Mouse (Mus musculus): ENCODE results near the gene Asrgl1. TPM values are rescaled to one million over a fixed set of nuclear protein-coding genes. Genes with fewer than 3 reads are reported as not detected.
A peak's percentile ranks its signal among the peaks of the same experiment; 100 is the strongest.

The Asrgl1 gene
- polyA plus RNA-seq, 1 experiment from 2014 or later: 15.0 TPM

GRCm38 (mm10) chr19:9070316-9070715, 65.1 kb downstream of the Asrgl1 start:
- H3K4me3 ChIP-seq (ENCODE audit: low read depth, low read length): no peak overlapping the region
- WGBS: 49% methylated on average over 2 of the region's 2 CpGs
- peaks cover 41% of the 10 kb centered on the region for H3K4me1 ChIP-seq (ENCODE audit: insufficient read depth)
- H3K9ac ChIP-seq: no peak overlapping the region
- H3K9me3 ChIP-seq (ENCODE audit: low read depth, low read length): no peaks in the 10 kb centered on the region
- TF ChIP-seq CTCF (IDR thresholded peaks at IDR 0.05; ENCODE audit: low read depth): no peak
- H3K4me2 ChIP-seq: peak overlapping the region; percentile 26; the same call in 1 of the 2 replicates
- ATAC-seq (ENCODE audit: insufficient read depth) (peak; percentile 33; the same call in 1 of the 2 replicates), DNase-seq (no peak)
- H3K27me3 ChIP-seq (ENCODE audit: insufficient read depth, low read length): no peaks in the 10 kb centered on the region
- peak overlapping the region; percentile 84 for H3K27ac ChIP-seq (ENCODE audit: low read depth)
- no peaks in the 10 kb centered on the region for H3K36me3 ChIP-seq (ENCODE audit: insufficient read depth)

GRCm38 (mm10) chr19:9069687-9070307, 65.6 kb downstream of the Asrgl1 start:
- H3K4me1 ChIP-seq (ENCODE audit: insufficient read depth): peaks cover 41% of the 10 kb centered on the region
- ATAC-seq (ENCODE audit: insufficient read depth): peak; percentile 52; the same call in 1 of the 2 replicates
- DNase-seq: peak; percentile 95
- H3K27ac ChIP-seq (ENCODE audit: low read depth): peak overlapping the region; percentile 84
- no peak for TF ChIP-seq CTCF (IDR thresholded peaks at IDR 0.05; ENCODE audit: low read depth)
- no peaks in the 10 kb centered on the region for H3K27me3 ChIP-seq (ENCODE audit: insufficient read depth, low read length)
- H3K4me3 ChIP-seq (ENCODE audit: low read depth, low read length): no peak overlapping the region
- H3K9ac ChIP-seq: no peak overlapping the region
- H3K36me3 ChIP-seq (ENCODE audit: insufficient read depth): no peaks in the 10 kb centered on the region
- no peak overlapping the region for H3K4me2 ChIP-seq
- WGBS: 25% methylated on average over 8 of the region's 8 CpGs
- no peaks in the 10 kb centered on the region for H3K9me3 ChIP-seq (ENCODE audit: low read depth, low read length)

GRCm38 (mm10) chr19:9067292-9067691, 68.1 kb downstream of the Asrgl1 start:
- 81% methylated on average over 5 of the region's 5 CpGs for WGBS
- Histone ChIP-seq H3K4me3 (ENCODE audit: low read depth, low read length) (no peak overlapping the region), H3K9me3 (ENCODE audit: low read depth, low read length) (no peaks in the 10 kb centered on the region), H3K36me3 (ENCODE audit: insufficient read depth) (no peaks in the 10 kb centered on the region), H3K9ac (no peak overlapping the region), H3K4me2 (no peak overlapping the region), H3K4me1 (ENCODE audit: insufficient read depth) (peaks cover 34% of the 10 kb centered on the region), H3K27ac (ENCODE audit: low read depth) (no peak overlapping the region), H3K27me3 (ENCODE audit: insufficient read depth, low read length) (no peaks in the 10 kb centered on the region)
- ATAC-seq (ENCODE audit: insufficient read depth) (no peak), DNase-seq (no peak)
- no peak for TF ChIP-seq CTCF (IDR thresholded peaks at IDR 0.05; ENCODE audit: low read depth)

DNA sequence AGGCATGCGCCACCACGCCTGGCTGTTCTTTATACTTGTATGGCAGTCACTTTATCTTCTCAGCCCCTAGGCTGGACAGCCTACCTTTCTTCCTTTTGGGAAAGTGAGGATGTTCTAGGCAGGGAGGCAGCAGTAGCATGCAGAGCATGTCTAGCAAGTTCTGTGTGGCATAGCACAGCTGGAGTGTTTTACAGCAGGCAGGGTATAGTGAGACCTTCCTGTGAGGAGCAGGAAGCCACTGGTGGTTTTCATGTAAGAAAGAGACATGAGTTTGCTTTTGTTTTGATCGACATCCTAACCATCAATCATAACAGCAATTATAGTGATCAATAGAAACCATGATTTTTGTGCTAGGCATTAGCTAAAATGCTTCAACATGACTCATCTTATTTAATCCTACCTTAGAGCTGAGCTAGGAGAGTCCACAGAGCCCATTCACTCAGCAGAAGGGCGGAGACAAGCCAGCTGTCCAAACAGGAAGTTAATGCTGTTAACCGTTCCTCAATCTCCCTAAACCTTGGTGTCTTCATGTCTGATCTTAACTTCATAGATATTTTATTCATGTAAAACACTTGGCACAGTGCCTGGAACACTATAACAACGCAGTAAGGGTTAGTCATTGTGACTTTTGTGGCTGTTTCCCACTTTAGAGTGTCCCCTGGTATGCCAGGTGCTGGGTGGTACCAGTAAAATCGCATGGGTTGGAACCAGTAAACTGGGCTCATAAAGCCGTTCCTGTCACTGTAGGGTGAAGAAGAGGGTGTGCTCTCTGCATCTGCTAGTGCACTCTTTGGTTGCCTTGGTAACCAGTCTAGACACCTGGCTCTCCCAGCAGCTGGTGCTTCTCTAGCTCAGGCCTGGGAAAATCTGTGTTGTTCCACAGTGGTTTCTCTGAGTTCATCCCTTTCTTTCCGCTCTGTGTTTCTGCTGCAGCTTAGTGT, 69.5 kb downstream of the Asrgl1 start:
- Histone ChIP-seq H3K27me3 (ENCODE audit: insufficient read depth, low read length) (no peaks in the 10 kb centered on the region), H3K36me3 (ENCODE audit: insufficient read depth) (no peaks in the 10 kb centered on the region), H3K4me2 (no peak overlapping the region), H3K4me3 (ENCODE audit: low read depth, low read length) (no peak overlapping the region), H3K27ac (ENCODE audit: low read depth) (peak overlapping the region; percentile 34; the same call in 1 of the 2 replicates), H3K4me1 (ENCODE audit: insufficient read depth) (peaks cover 22% of the 10 kb centered on the region), H3K9ac (no peak overlapping the region), H3K9me3 (ENCODE audit: low read depth, low read length) (no peaks in the 10 kb centered on the region)
- no peak for TF ChIP-seq CTCF (IDR thresholded peaks at IDR 0.05; ENCODE audit: low read depth)
- ATAC-seq (ENCODE audit: insufficient read depth): peak; percentile 46; the same call in 1 of the 2 replicates
- WGBS: 40% methylated on average over 9 of the region's 9 CpGs
- DNase-seq: peak; percentile 57

DNA sequence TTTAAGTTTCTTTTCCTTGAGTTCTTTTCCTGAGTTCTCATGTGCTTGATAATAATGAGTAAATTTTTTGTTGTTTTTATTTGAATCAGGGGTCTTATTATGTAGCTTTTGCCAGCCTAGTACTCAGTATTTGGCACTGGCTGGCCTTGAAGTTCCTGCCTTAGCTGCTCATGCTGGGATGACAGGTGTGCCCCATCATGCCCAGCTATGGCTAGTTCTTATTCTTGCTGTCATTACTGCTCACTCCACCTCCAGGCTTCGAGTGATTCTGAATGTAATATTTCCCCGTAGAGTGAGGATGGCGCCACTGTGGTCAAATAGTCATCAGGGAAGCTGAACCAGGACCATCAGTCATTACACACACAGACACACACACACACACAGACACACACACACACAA, 71.6 kb downstream of the Asrgl1 start:
- no peaks in the 10 kb centered on the region for H3K9me3 ChIP-seq (ENCODE audit: low read depth, low read length)
- no peak for TF ChIP-seq CTCF (IDR thresholded peaks at IDR 0.05; ENCODE audit: low read depth)
- H3K4me1 ChIP-seq (ENCODE audit: insufficient read depth): peaks cover 8% of the 10 kb centered on the region; the same call in 1 of the 2 replicates
- H3K4me2 ChIP-seq: no peak overlapping the region
- ATAC-seq (ENCODE audit: insufficient read depth) (no peak), DNase-seq (no peak)
- no peak overlapping the region for H3K4me3 ChIP-seq (ENCODE audit: low read depth, low read length)
- no peaks in the 10 kb centered on the region for H3K36me3 ChIP-seq (ENCODE audit: insufficient read depth)
- no peaks in the 10 kb centered on the region for H3K27me3 ChIP-seq (ENCODE audit: insufficient read depth, low read length)
- no peak overlapping the region for H3K9ac ChIP-seq
- no peak overlapping the region for H3K27ac ChIP-seq (ENCODE audit: low read depth)
- WGBS: 68% methylated on average over 3 of the region's 3 CpGs

DNA sequence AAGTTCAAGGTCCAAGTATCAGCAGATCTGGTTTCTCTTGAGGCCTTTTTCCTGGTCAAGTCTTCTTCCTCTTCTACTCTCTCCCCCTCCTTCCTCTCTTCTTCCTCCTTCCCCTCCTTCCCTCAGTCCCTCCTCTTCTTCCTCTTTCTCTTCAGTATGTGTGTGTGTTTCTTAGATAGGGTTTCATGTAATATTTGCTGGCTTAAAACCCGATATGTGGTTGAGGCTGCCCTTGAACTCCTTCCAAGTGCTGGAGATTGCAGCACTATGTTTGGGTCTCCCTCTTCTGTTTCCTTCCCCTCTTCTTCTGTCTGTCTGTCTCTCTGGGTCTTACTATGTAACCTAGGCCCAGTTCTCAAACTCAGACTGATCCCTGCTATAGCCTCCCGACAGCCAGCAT, 72.6 kb downstream of the Asrgl1 start:
- DNase-seq: no peak
- Histone ChIP-seq H3K4me1 (ENCODE audit: insufficient read depth) (peaks cover 8% of the 10 kb centered on the region; the same call in 1 of the 2 replicates), H3K9ac (no peak overlapping the region), H3K4me2 (no peak overlapping the region), H3K27ac (ENCODE audit: low read depth) (no peak overlapping the region), H3K9me3 (ENCODE audit: low read depth, low read length) (no peaks in the 10 kb centered on the region), H3K36me3 (ENCODE audit: insufficient read depth) (no peaks in the 10 kb centered on the region), H3K4me3 (ENCODE audit: low read depth, low read length) (no peak overlapping the region), H3K27me3 (ENCODE audit: insufficient read depth, low read length) (no peaks in the 10 kb centered on the region)
- WGBS: 80% methylated on average over 2 of the region's 2 CpGs
- ATAC-seq (ENCODE audit: insufficient read depth): no peak
- TF ChIP-seq CTCF (IDR thresholded peaks at IDR 0.05; ENCODE audit: low read depth): no peak

All from lung, embryonic 14.5 days (tissue).